Mouse (Mus musculus): ENCODE measurements around the gene Gm4553. TPM values are rescaled to one million over a fixed set of nuclear protein-coding genes. Genes with fewer than 3 reads are reported as not detected.
"Not testable (repeated sequence)": the region's sequence is repeated elsewhere in the genome, so short reads cannot be mapped to it uniquely, and the experiment has no call there.

Gm4553 gene
- polyA plus RNA-seq, 2 experiments: not detected

GRCm38 (mm10) chr7:142198748-142199147 lies 33.2 kb upstream of the Gm4553 start:
- Histone ChIP-seq H3K9ac (ENCODE audit: low read depth, low read length, severe bottlenecking) (no peak overlapping the region), H3K27ac (replicated peaks; ENCODE audit: low read depth, low read length) (no peak overlapping the region), H3K4me1 (ENCODE audit: control insufficient read depth, insufficient read depth, low read length) (no peaks in the 10 kb centered on the region), H3K4me2 (replicated peaks; ENCODE audit: low read depth, low read length, severe bottlenecking) (no peak overlapping the region), H3K9me3 (ENCODE audit: control insufficient read depth, low read length) (no peaks in the 10 kb centered on the region), H3K36me3 (ENCODE audit: control insufficient read depth, insufficient read depth, low read length) (no peaks in the 10 kb centered on the region), H3K4me3 (replicated peaks; ENCODE audit: low read length) (no peak overlapping the region), H3K27me3 (ENCODE audit: control insufficient read depth, insufficient read depth, low read length) (no peaks in the 10 kb centered on the region; the same call in 1 of the 2 replicates)
- ATAC-seq (ENCODE audit: low FRiP score, low read depth) (no peak), DNase-seq (ENCODE audit: low spot score) (no peak)
- no peak for TF ChIP-seq POLR2A (IDR thresholded peaks at IDR 0.05; ENCODE audit: borderline replicate concordance, extremely low read depth, insufficient read depth, insufficient read length)
- WGBS: 80% methylated on average over 2 of the region's 2 CpGs

GRCm38 (mm10) chr7:142190289-142190688 lies 24.8 kb upstream of the Gm4553 start, which contains the start of gene Gm10153:
Gene Gm10153 (minus strand): TSS chr7:142190389.
- no peak within 1 kb of the TSS for H3K27ac ChIP-seq (replicated peaks; ENCODE audit: low read depth, low read length)
- ATAC-seq (ENCODE audit: low FRiP score, low read depth) (no peak), DNase-seq (ENCODE audit: low spot score) (no peak)
- H3K9ac ChIP-seq (ENCODE audit: low read depth, low read length, severe bottlenecking): no peak within 1 kb of the TSS
- no peak for TF ChIP-seq POLR2A (IDR thresholded peaks at IDR 0.05; ENCODE audit: borderline replicate concordance, extremely low read depth, insufficient read depth, insufficient read length)
- no peaks in the 10 kb centered on the region for H3K4me1 ChIP-seq (ENCODE audit: control insufficient read depth, insufficient read depth, low read length)
- no peaks in the 10 kb centered on the region for H3K9me3 ChIP-seq (ENCODE audit: control insufficient read depth, low read length)
- no peaks in the 10 kb centered on the region for H3K36me3 ChIP-seq (ENCODE audit: control insufficient read depth, insufficient read depth, low read length)
- H3K4me3 ChIP-seq (replicated peaks; ENCODE audit: low read length): no peak within 1 kb of the TSS
- no peak within 1 kb of the TSS for H3K4me2 ChIP-seq (replicated peaks; ENCODE audit: low read depth, low read length, severe bottlenecking)
- H3K27me3 ChIP-seq (ENCODE audit: control insufficient read depth, insufficient read depth, low read length): no peaks in the 10 kb centered on the region
- 38% methylated on average over 2 of the region's 2 CpGs for WGBS

- Histone ChIP-seq H3K4me3 (replicated peaks; ENCODE audit: low read length) (no peak overlapping the region), H3K27ac (replicated peaks; ENCODE audit: low read depth, low read length) (no peak overlapping the region), H3K9me3 (ENCODE audit: control insufficient read depth, low read length) (no peaks in the 10 kb centered on the region), H3K36me3 (ENCODE audit: control insufficient read depth, insufficient read depth, low read length) (no peaks in the 10 kb centered on the region), H3K4me1 (ENCODE audit: control insufficient read depth, insufficient read depth, low read length) (no peaks in the 10 kb centered on the region), H3K27me3 (ENCODE audit: control insufficient read depth, insufficient read depth, low read length) (no peaks in the 10 kb centered on the region), H3K9ac (ENCODE audit: low read depth, low read length, severe bottlenecking) (no peak overlapping the region), H3K4me2 (replicated peaks; ENCODE audit: low read depth, low read length, severe bottlenecking) (no peak overlapping the region)
- DNase-seq (ENCODE audit: low spot score) (no peak), ATAC-seq (ENCODE audit: low FRiP score, low read depth) (no peak)
- 64% methylated on average over 2 of the region's 2 CpGs for WGBS
- no peak for TF ChIP-seq POLR2A (IDR thresholded peaks at IDR 0.05; ENCODE audit: borderline replicate concordance, extremely low read depth, insufficient read depth, insufficient read length)
Measured at GRCm38 (mm10) chr7:142188156-142188555, 22.6 kb upstream of the Gm4553 start.

GRCm38 (mm10) chr7:142181021-142181420 lies 15.5 kb upstream of the Gm4553 start:
- no peak for DNase-seq (ENCODE audit: low spot score)
- no peaks in the 10 kb centered on the region for H3K9me3 ChIP-seq (ENCODE audit: control insufficient read depth, low read length)
- no peak overlapping the region for H3K9ac ChIP-seq (ENCODE audit: low read depth, low read length, severe bottlenecking)
- no peak overlapping the region for H3K4me2 ChIP-seq (replicated peaks; ENCODE audit: low read depth, low read length, severe bottlenecking)
- no peak overlapping the region for H3K27ac ChIP-seq (replicated peaks; ENCODE audit: low read depth, low read length)
- TF ChIP-seq POLR2A (IDR thresholded peaks at IDR 0.05; ENCODE audit: borderline replicate concordance, extremely low read depth, insufficient read depth, insufficient read length): no peak
- ATAC-seq (ENCODE audit: low FRiP score, low read depth): no peak
- 38% methylated on average over 1 of the region's 1 CpGs for WGBS
- no peaks in the 10 kb centered on the region for H3K4me1 ChIP-seq (ENCODE audit: control insufficient read depth, insufficient read depth, low read length)
- H3K36me3 ChIP-seq (ENCODE audit: control insufficient read depth, insufficient read depth, low read length): no peaks in the 10 kb centered on the region
- H3K27me3 ChIP-seq (ENCODE audit: control insufficient read depth, insufficient read depth, low read length): no peaks in the 10 kb centered on the region
- no peak overlapping the region for H3K4me3 ChIP-seq (replicated peaks; ENCODE audit: low read length)

GRCm38 (mm10) chr7:142178685-142179084 lies 13.1 kb upstream of the Gm4553 start:
- Histone ChIP-seq H3K4me2 (replicated peaks; ENCODE audit: low read depth, low read length, severe bottlenecking) (no peak overlapping the region), H3K36me3 (ENCODE audit: control insufficient read depth, insufficient read depth, low read length) (no peaks in the 10 kb centered on the region), H3K4me1 (ENCODE audit: control insufficient read depth, insufficient read depth, low read length) (no peaks in the 10 kb centered on the region), H3K9me3 (ENCODE audit: control insufficient read depth, low read length) (no peaks in the 10 kb centered on the region), H3K27me3 (ENCODE audit: control insufficient read depth, insufficient read depth, low read length) (no peaks in the 10 kb centered on the region), H3K27ac (replicated peaks; ENCODE audit: low read depth, low read length) (no peak overlapping the region), H3K4me3 (replicated peaks; ENCODE audit: low read length) (no peak overlapping the region), H3K9ac (ENCODE audit: low read depth, low read length, severe bottlenecking) (no peak overlapping the region)
- no peak for DNase-seq (ENCODE audit: low spot score)
- ATAC-seq (ENCODE audit: low FRiP score, low read depth): no peak
- TF ChIP-seq POLR2A (IDR thresholded peaks at IDR 0.05; ENCODE audit: borderline replicate concordance, extremely low read depth, insufficient read depth, insufficient read length): no peak
- WGBS: 74% methylated on average over 1 of the region's 1 CpGs

GRCm38 (mm10) chr7:142175905-142176304 lies 10.4 kb upstream of the Gm4553 start, which contains the start of gene Krtap5-2:
Gene Krtap5-2 (minus strand): TSS chr7:142176005.
- H3K27ac ChIP-seq (replicated peaks; ENCODE audit: low read depth, low read length); H3K4me1 ChIP-seq (ENCODE audit: control insufficient read depth, insufficient read depth, low read length); H3K4me2 ChIP-seq (replicated peaks; ENCODE audit: low read depth, low read length, severe bottlenecking); H3K9ac ChIP-seq (ENCODE audit: low read depth, low read length, severe bottlenecking); H3K9me3 ChIP-seq (ENCODE audit: control insufficient read depth, low read length); ATAC-seq (ENCODE audit: low FRiP score, low read depth); H3K27me3 ChIP-seq (ENCODE audit: control insufficient read depth, insufficient read depth, low read length); DNase-seq (ENCODE audit: low spot score); H3K36me3 ChIP-seq (ENCODE audit: control insufficient read depth, insufficient read depth, low read length); H3K4me3 ChIP-seq (replicated peaks; ENCODE audit: low read length): not testable (repeated sequence)
